Mouse (Mus musculus) heart, embryonic 13.5 days (tissue): ENCODE results near the gene Coro1c. TPM values are rescaled to one million over a fixed set of nuclear protein-coding genes. Genes with fewer than 3 reads are reported as not detected.

Experiments used
- ATAC-seq: fragments of 200-750 bp; cut with Nextera tagmentation; 2 replicates; pipeline ENCODE4 v1.8.0; 2017; ENCODE audit warnings: moderate TSS enrichment; ENCODE audit not compliant: insufficient number of reproducible peaks, low FRiP score, low TSS enrichment; ENCODE audit errors: extremely low read depth
- H3K27ac ChIP-seq: fragments of 300-500 bp; sonication (generic); replicated peaks from 2 replicates; pipeline ENCODE4 v1.5.1; 2015; ENCODE audit warnings: moderate library complexity, mild to moderate bottlenecking, inconsistent platforms
- H3K27me3 ChIP-seq: fragments of 300-500 bp; sonication (generic); replicated peaks from 2 replicates; pipeline ENCODE4 v1.6.1; 2015; ENCODE audit warnings: mild to moderate bottlenecking, inconsistent platforms
- H3K36me3 ChIP-seq: fragments of 300-500 bp; sonication (generic); 2 replicates; pipeline ENCODE4 v1.6.1; 2015; ENCODE audit warnings: mild to moderate bottlenecking, inconsistent platforms
- H3K4me1 ChIP-seq: fragments of 300-500 bp; sonication (generic); 2 replicates; pipeline ENCODE4 v1.6.1; 2015; ENCODE audit warnings: inconsistent platforms
- H3K4me2 ChIP-seq: fragments of 300-500 bp; sonication (generic); 2 replicates; pipeline ENCODE4 v1.6.1; 2015; ENCODE audit warnings: inconsistent platforms, mild to moderate bottlenecking, moderate library complexity
- H3K4me3 ChIP-seq: fragments of 300-500 bp; sonication (generic); 2 replicates; pipeline ENCODE4 v1.5.1; 2015; ENCODE audit warnings: moderate library complexity, mild to moderate bottlenecking, inconsistent platforms
- H3K9ac ChIP-seq: fragments of 300-500 bp; sonication (generic); 2 replicates; pipeline ENCODE4 v1.6.1; 2015; ENCODE audit warnings: inconsistent platforms, mild to moderate bottlenecking, moderate library complexity
- H3K9me3 ChIP-seq: fragments of 300-500 bp; sonication (generic); 2 replicates; pipeline ENCODE4 v1.6.1; 2016; ENCODE audit warnings: inconsistent platforms
- WGBS: fragments of 180-500 bp; shearing (Covaris S2); methylation state at CpG from one replicate; pipeline ENCODE4 v1.1.7; 2015; ENCODE audit warnings: mixed read lengths; 5-methylcytosine and 5-hydroxymethylcytosine counted together
- polyA plus RNA-seq: library from polyadenylated mRNA; unstranded; fragments of >200 nt; fragmentation: Nextera tagmentation; extraction: Ambion mirVana; gene quantifications from 2 replicates; pipeline ENCODE4 v1.2.1, GENCODE M21; 2015

The Coro1c gene
- 95.4 and 99.4 TPM in 2 replicates for polyA plus RNA-seq

- Histone ChIP-seq H3K9ac (peak within 1 kb of the TSS; percentile 99), H3K36me3 (no peaks in the 10 kb centered on the region), H3K9me3 (no peaks in the 10 kb centered on the region), H3K27ac (peak within 1 kb of the TSS; percentile 99), H3K27me3 (no peaks in the 10 kb centered on the region), H3K4me3 (peak within 1 kb of the TSS; percentile 100), H3K4me2 (peak within 1 kb of the TSS; percentile 88), H3K4me1 (peaks cover 53% of the 10 kb centered on the region)
- peak; percentile 79 for ATAC-seq
- under 1% methylated on average over 68 of the region's 68 CpGs for WGBS
These were observed at the start of gene Coro1c for GRCm38 (mm10) chr5:113908592-113909441. Coro1c (minus strand) TSS chr5:113908758.

- Histone ChIP-seq H3K4me2 (no peak overlapping the region), H3K4me1 (peaks cover 62% of the 10 kb centered on the region), H3K27me3 (no peaks in the 10 kb centered on the region), H3K4me3 (no peak overlapping the region), H3K9ac (no peak overlapping the region), H3K9me3 (no peaks in the 10 kb centered on the region), H3K27ac (no peak overlapping the region), H3K36me3 (peaks cover 59% of the 10 kb centered on the region)
- 10% methylated on average over 4 of the region's 4 CpGs for WGBS
- no peak for ATAC-seq
These were observed 48.0 kb upstream of the Coro1c start for GRCm38 (mm10) chr5:113956510-113956909.

GRCm38 (mm10) chr5:113955691-113956090, 47.1 kb upstream of the Coro1c start:
- no peak overlapping the region for H3K4me3 ChIP-seq
- 75% methylated on average over 8 of the region's 8 CpGs for WGBS
- peaks cover 56% of the 10 kb centered on the region for H3K36me3 ChIP-seq
- H3K4me2 ChIP-seq: no peak overlapping the region
- no peak overlapping the region for H3K9ac ChIP-seq
- ATAC-seq: no peak
- peaks cover 64% of the 10 kb centered on the region for H3K4me1 ChIP-seq
- no peak overlapping the region for H3K27ac ChIP-seq
- no peaks in the 10 kb centered on the region for H3K27me3 ChIP-seq
- no peaks in the 10 kb centered on the region for H3K9me3 ChIP-seq

GRCm38 (mm10) chr5:113955281-113955680, 46.7 kb upstream of the Coro1c start:
- peaks cover 56% of the 10 kb centered on the region for H3K36me3 ChIP-seq
- H3K27ac ChIP-seq: no peak overlapping the region

GRCm38 (mm10) chr5:113954421-113954820, 45.9 kb upstream of the Coro1c start:
- peaks cover 67% of the 10 kb centered on the region for H3K4me1 ChIP-seq
- peak overlapping the region; percentile 36 for H3K4me2 ChIP-seq
- no peaks in the 10 kb centered on the region for H3K9me3 ChIP-seq
- no peak overlapping the region for H3K4me3 ChIP-seq
- no peak for ATAC-seq
- peak overlapping the region; percentile 82 for H3K27ac ChIP-seq
- 4% methylated on average over 7 of the region's 7 CpGs for WGBS
- H3K36me3 ChIP-seq: peaks cover 62% of the 10 kb centered on the region
- H3K9ac ChIP-seq: no peak overlapping the region
- no peaks in the 10 kb centered on the region for H3K27me3 ChIP-seq

More at GRCm38 (mm10) chr5:113955281-113955680, 46.7 kb upstream of the Coro1c start:
- no peaks in the 10 kb centered on the region for H3K27me3 ChIP-seq
- H3K4me2 ChIP-seq: no peak overlapping the region
- WGBS: 52% methylated on average over 5 of the region's 5 CpGs
- H3K4me3 ChIP-seq: no peak overlapping the region
- H3K9me3 ChIP-seq: no peaks in the 10 kb centered on the region
- no peak overlapping the region for H3K9ac ChIP-seq
- H3K4me1 ChIP-seq: peaks cover 68% of the 10 kb centered on the region
- no peak for ATAC-seq

GRCm38 (mm10) chr5:113952519-113952918, 44.0 kb upstream of the Coro1c start:
- peak overlapping the region; percentile 88 for H3K27ac ChIP-seq
- no peak overlapping the region for H3K4me3 ChIP-seq
- no peak overlapping the region; the same call in 1 of the 2 replicates for H3K9ac ChIP-seq
- no peak for ATAC-seq
- H3K27me3 ChIP-seq: no peaks in the 10 kb centered on the region
- H3K4me1 ChIP-seq: peaks cover 57% of the 10 kb centered on the region
- H3K9me3 ChIP-seq: no peaks in the 10 kb centered on the region
- WGBS: 45% methylated on average over 10 of the region's 10 CpGs
- H3K36me3 ChIP-seq: peaks cover 69% of the 10 kb centered on the region
- H3K4me2 ChIP-seq: 0 out of 2 replicates have a peak overlapping the region, but pooled peaks have one; percentile 31

GRCm38 (mm10) chr5:113951693-113952071, 43.1 kb upstream of the Coro1c start:
- no peaks in the 10 kb centered on the region for H3K27me3 ChIP-seq
- H3K9me3 ChIP-seq: peaks cover 4% of the 10 kb centered on the region; the same call in 1 of the 2 replicates
- H3K4me1 ChIP-seq: peaks cover 57% of the 10 kb centered on the region
- no peak overlapping the region for H3K4me3 ChIP-seq
- peak overlapping the region; percentile 88 for H3K27ac ChIP-seq
- peak overlapping the region; percentile 68 for H3K9ac ChIP-seq
- ATAC-seq: no peak
- H3K4me2 ChIP-seq: peak overlapping the region; percentile 31
- 10% methylated on average over 11 of the region's 11 CpGs for WGBS
- H3K36me3 ChIP-seq: peaks cover 69% of the 10 kb centered on the region

- H3K27me3 ChIP-seq: no peaks in the 10 kb centered on the region
- ATAC-seq: peak; percentile 38; the same call in 1 of the 2 replicates
- H3K9ac ChIP-seq: peak overlapping the region; percentile 68
- H3K9me3 ChIP-seq: peaks cover 4% of the 10 kb centered on the region; the same call in 1 of the 2 replicates
- H3K4me3 ChIP-seq: no peak overlapping the region
- H3K36me3 ChIP-seq: peaks cover 76% of the 10 kb centered on the region
- WGBS: 54% methylated on average over 19 of the region's 19 CpGs
- peaks cover 57% of the 10 kb centered on the region for H3K4me1 ChIP-seq
- peak overlapping the region; percentile 31 for H3K4me2 ChIP-seq
- peak overlapping the region; percentile 88 for H3K27ac ChIP-seq
These were observed 42.5 kb upstream of the Coro1c start for GRCm38 (mm10) chr5:113950786-113951692.

GRCm38 (mm10) chr5:113950133-113950532, 41.6 kb upstream of the Coro1c start:
- Histone ChIP-seq H3K4me3 (no peak overlapping the region), H3K27ac (peak overlapping the region; percentile 88), H3K27me3 (no peaks in the 10 kb centered on the region), H3K36me3 (peaks cover 76% of the 10 kb centered on the region), H3K9me3 (peaks cover 4% of the 10 kb centered on the region; the same call in 1 of the 2 replicates), H3K9ac (peak overlapping the region; percentile 68; the same call in 1 of the 2 replicates), H3K4me1 (peaks cover 51% of the 10 kb centered on the region), H3K4me2 (no peak overlapping the region)
- WGBS: 84% methylated on average over 17 of the region's 17 CpGs
- ATAC-seq: no peak

- no peaks in the 10 kb centered on the region for H3K27me3 ChIP-seq
- H3K4me3 ChIP-seq: no peak overlapping the region
- H3K4me2 ChIP-seq: no peak overlapping the region
- peaks cover 24% of the 10 kb centered on the region for H3K4me1 ChIP-seq
- ATAC-seq: no peak
- H3K9ac ChIP-seq: no peak overlapping the region
- no peak overlapping the region for H3K27ac ChIP-seq
- WGBS: 54% methylated on average over 2 of the region's 2 CpGs
- peaks cover 87% of the 10 kb centered on the region for H3K36me3 ChIP-seq
- H3K9me3 ChIP-seq: peaks cover 4% of the 10 kb centered on the region; the same call in 1 of the 2 replicates
These were observed 38.7 kb upstream of the Coro1c start for GRCm38 (mm10) chr5:113947280-113947679.

GRCm38 (mm10) chr5:113945126-113945525, 36.6 kb upstream of the Coro1c start:
- Histone ChIP-seq H3K27me3 (no peaks in the 10 kb centered on the region), H3K4me3 (no peak overlapping the region), H3K9me3 (peaks cover 4% of the 10 kb centered on the region; the same call in 1 of the 2 replicates), H3K27ac (no peak overlapping the region), H3K4me1 (peaks cover 3% of the 10 kb centered on the region), H3K9ac (no peak overlapping the region), H3K36me3 (peaks cover 99% of the 10 kb centered on the region), H3K4me2 (no peak overlapping the region)
- no peak for ATAC-seq
- 88% methylated on average over 6 of the region's 6 CpGs for WGBS
